Mouse (Mus musculus): ENCODE data around the gene Slc34a1. TPM values are rescaled to one million over a fixed set of nuclear protein-coding genes. Genes with fewer than 3 reads are reported as not detected.

Gene Slc34a1
- under 1 TPM in 1 of 2 experiments, not detected in 1; 0.15 TPM for total RNA-seq (2021)
- long read RNA-seq, experiment 1: 0 reads
- long read RNA-seq, experiment 2, partial matches to known transcripts: 0 of 1 reads
- long read RNA-seq, experiment 2, other reads (novel, unspliced or antisense): 1 of 1 reads

DNA sequence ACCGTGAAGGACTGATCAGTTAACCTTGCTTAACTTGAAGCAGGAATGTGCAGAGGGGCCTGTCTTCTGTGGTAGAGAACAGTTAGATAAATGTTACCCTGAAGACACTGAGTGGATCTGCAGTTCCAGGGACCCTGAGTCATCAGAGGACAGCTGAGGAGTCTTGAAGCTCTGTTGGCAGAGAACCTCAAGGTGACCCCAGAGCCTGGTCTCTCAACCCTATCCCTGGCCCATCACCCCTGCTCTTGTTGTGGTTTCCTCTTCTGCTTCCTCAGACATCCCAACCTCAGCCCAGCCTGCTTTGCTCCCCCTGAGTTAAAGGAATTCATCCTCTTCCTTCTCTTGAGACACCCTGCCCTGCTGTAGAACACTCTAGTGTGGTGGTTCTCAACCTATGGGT, at the start of gene Slc34a1:
Gene Slc34a1, plus strand, starts transcription at position 100 of the 400 bp plus-strand sequence.
- Histone ChIP-seq H3K4me3 (no peak within 1 kb of the TSS), H3K27ac (no peak within 1 kb of the TSS)
- no peak for DNase-seq (ENCODE audit: low spot score in 2 of 2)
- no peak for TF ChIP-seq CTCF (conservative IDR thresholded peaks at IDR 0.05)

DNA sequence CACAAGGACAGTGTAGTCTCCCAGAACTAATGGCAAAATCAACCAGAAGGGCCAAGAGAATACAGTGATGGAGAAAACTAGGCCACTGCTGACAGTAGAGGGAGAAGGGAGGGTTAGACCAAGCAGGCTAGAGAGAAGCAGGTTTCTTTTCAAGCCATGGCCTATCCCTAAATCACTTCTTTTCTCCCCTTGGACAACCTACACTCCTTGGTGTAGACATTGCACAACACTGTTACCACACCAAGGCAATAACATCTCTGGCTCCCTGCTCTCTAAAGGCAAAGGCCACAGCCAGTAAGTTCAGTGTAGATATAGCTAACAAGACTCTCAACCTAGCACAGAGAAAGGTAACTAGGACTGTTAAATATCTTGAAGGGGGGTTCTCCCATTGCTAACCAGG, 36.8 kb upstream of the Slc34a1 start:
- no peak for TF ChIP-seq CTCF (conservative IDR thresholded peaks at IDR 0.05)
- Histone ChIP-seq H3K27ac (no peak overlapping the region), H3K4me3 (peak overlapping the region; percentile 87)
- DNase-seq (ENCODE audit: low spot score in 2 of 2): no peak

DNA sequence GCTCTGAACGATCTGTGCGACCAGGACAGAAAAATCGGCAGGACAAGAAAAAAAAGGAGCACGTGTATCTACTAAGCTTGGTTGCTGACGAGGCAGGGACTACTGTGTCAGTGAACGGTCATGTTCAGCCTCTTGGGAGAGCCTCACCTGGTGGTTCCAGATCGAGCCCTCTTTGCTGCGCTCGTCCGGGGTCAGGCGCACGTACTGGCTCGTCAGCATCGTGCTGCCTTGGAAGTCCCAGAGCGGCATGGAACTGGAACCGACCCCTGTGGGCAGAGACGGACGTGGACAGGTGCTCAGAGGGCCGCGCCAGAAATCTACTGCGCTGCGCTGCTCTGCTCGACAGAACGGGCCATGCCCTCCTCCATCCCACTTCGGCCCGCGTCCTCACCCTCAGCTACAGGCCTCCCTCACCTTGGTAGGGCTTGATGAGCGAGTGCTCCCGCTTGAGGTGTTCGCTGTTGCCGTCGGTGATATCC, 36.0 kb upstream of the Slc34a1 start:
- TF ChIP-seq CTCF (conservative IDR thresholded peaks at IDR 0.05): no peak
- DNase-seq (ENCODE audit: low spot score in 2 of 2): no peak
- Histone ChIP-seq H3K4me3 (peak overlapping the region; percentile 87), H3K27ac (peak overlapping the region; percentile 94)

DNA sequence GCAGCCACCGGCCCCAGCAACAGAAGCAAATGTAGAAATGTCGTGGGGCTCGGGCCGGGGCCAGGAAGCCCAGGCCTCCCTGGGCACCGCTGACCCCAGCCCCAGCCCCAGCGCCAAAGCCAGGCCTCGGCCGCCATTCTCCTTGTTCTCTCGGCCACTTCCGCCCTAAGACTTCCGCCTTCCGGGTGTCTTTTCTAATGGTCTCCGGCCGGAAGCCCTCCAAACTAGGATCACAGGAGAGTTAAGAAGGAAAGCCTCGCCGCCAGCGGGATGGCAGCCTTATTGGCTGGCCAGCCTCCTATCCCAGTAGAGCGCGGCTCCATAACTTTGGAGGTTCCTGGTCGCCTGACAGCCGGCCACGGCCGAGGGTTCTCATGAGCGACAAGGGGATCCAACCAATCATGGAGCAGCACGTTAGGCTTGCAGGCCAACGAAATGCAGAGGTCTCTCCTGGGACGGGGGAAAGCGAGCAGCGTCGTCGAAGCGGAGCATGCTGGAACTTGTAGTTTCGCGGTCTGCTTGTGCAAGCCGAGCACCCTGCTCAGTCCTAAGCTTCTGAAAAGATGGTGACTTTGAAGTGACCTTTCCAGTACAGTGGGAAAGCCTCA, 35.4 kb upstream of the Slc34a1 start, which contains the start of gene Lman2:
Gene Lman2, minus strand, starts transcription at position 331 of the 608 bp plus-strand sequence.
- H3K4me3 ChIP-seq: peak within 1 kb of the TSS; percentile 87
- peak; percentile 95 to 99 for DNase-seq (ENCODE audit: low spot score in 2 of 2)
- TF ChIP-seq CTCF (conservative IDR thresholded peaks at IDR 0.05): no peak
- peak within 1 kb of the TSS; percentile 94 for H3K27ac ChIP-seq

DNA sequence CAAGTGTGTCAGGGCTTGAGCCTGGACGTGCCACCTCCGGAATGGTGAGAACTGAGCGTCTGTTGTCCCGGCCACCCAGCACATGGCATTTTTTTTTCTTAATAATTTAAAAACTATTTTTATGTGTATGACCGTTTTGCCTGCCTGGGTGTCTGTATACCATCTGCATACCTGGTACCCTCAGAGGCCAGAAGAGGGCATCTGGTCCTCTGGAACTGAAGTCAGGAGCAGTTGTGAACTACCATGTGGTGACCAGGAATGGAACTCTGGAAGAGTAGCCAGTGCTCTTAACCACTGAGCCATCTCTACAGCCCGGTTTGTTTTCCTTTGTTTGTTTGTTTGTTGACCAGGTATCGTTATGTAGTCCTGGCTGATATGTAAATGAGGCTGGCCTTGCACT, 29.6 kb upstream of the Slc34a1 start:
- Histone ChIP-seq H3K4me3 (no peak overlapping the region), H3K27ac (no peak overlapping the region; the same call in 1 of the 2 replicates)
- no peak for DNase-seq (ENCODE audit: low spot score in 2 of 2)
- TF ChIP-seq CTCF (conservative IDR thresholded peaks at IDR 0.05): peak; percentile 19; the same call in 1 of the 2 replicates

DNA sequence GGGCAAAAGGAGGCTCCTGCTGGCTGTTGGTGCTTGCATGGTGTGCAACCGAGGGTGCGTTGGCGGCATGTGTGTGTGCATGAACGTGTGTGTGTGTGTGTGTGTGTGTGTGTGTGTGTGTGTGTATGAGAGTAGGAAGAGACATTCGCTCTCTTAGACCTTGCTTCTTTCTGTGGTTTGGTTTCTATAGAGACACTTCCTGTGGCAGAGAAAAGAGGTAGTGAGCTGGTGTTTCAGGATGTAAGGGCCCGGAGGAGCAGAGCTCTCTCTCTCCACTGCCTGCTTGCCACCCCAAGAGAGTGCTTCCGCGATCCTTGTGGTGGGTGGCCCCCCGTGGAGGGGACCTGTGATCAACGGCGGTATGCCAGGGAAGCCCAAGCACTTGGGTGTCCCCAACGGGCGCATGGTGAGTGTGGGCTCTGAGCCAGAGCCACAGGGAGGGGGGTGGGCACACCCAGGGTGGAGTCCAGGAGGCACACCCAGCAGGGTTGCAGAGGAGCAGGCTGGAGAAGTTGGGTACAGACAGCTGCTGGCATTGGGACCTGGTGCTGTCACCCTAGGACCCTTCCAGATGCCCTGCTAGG, 28.4 kb upstream of the Slc34a1 start, which contains the start of gene Rgs14:
Gene Rgs14, plus strand, starts transcription at position 202 of the 584 bp plus-strand sequence.
- no peak for TF ChIP-seq CTCF (conservative IDR thresholded peaks at IDR 0.05)
- peak within 1 kb of the TSS; percentile 88 for H3K27ac ChIP-seq
- peak within 1 kb of the TSS; percentile 63 for H3K4me3 ChIP-seq
- peak in 1 of 2 experiments; percentile 45 for DNase-seq (ENCODE audit: low spot score in 2 of 2)

DNA sequence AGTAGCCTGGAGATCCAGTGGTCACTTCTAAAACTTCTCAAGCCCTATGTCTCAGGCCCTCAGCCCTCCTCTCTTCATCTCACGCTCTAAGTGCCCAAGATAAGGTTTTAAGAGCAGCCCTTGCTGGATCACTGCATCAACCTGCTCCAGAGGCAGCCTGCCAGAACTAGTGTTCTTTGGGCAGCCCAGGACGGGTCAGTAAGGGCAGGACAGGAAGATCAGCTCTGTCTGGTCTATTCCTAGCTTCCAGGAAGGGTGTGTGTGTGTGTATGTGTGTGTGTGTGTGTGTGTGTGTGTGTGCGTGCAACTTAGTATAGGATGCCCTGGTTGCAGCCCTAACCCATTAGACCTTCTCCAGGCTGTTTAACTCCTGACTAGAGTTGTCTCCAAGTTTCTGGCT, 27.8 kb upstream of the Slc34a1 start:
- no peak for DNase-seq (ENCODE audit: low spot score in 2 of 2)
- Histone ChIP-seq H3K4me3 (peak overlapping the region; percentile 63), H3K27ac (peak overlapping the region; percentile 88)
- no peak for TF ChIP-seq CTCF (conservative IDR thresholded peaks at IDR 0.05)

DNA sequence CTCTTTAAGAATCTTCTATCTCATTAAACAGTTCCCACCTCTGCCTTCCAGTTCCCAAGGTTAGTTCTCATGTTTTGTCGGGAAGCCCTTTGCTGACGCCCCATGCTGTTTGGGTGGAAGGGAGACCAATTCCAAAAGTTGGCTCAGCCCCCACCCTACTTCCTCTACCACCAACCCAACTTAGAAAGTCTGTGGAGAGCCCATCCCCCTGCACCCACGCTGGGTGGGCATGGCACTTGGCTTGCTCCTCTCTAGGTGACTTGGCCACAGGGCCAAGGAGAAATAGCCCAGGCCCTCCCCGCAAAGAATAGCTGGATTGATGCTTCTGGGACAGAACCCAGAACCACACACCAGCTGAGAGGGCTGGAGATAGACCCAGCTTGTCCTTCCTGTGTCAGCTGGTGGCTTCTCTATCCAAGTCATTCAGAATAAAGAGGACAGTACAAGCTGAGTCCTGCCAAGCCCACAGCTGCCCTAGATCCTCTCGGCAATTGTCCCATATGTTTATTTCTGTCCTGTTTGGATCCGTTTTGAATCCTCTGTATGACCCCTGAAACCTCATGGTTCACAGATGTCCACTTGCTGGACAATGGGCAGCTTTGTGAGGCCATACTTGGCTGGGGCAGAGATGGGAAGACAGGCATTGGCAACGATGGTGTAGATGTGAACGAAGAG, 26.8 kb upstream of the Slc34a1 start:
- TF ChIP-seq CTCF (conservative IDR thresholded peaks at IDR 0.05): no peak
- peak in 1 of 2 experiments; percentile 50 for DNase-seq (ENCODE audit: low spot score in 2 of 2)
- Histone ChIP-seq H3K4me3 (peak overlapping the region; percentile 63), H3K27ac (peak overlapping the region; percentile 82)

DNA sequence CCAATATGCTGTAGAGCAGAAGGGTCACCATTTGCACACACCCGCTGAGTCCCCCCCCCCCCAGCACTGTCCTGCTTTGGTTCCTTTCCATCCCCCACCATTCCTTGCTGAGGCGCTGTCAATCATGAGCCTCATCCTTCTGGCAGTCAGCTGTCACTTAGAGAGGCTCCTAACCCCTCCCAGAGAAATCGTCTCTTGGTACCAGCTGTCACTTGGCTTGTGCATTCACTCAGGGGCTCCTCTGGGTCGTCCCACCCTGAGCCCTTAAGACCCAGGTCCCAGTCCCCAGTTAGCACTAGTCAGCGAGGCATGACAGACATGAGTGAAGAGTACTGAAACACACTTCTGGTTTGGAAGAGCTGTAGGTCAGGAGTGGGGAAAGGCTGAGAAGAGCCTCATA, 26.2 kb upstream of the Slc34a1 start:
- no peak for TF ChIP-seq CTCF (conservative IDR thresholded peaks at IDR 0.05)
- peak in 1 of 2 experiments; percentile 52 for DNase-seq (ENCODE audit: low spot score in 2 of 2)
- Histone ChIP-seq H3K4me3 (peak overlapping the region; percentile 63; the same call in 1 of the 2 replicates), H3K27ac (peak overlapping the region; percentile 82)

DNA sequence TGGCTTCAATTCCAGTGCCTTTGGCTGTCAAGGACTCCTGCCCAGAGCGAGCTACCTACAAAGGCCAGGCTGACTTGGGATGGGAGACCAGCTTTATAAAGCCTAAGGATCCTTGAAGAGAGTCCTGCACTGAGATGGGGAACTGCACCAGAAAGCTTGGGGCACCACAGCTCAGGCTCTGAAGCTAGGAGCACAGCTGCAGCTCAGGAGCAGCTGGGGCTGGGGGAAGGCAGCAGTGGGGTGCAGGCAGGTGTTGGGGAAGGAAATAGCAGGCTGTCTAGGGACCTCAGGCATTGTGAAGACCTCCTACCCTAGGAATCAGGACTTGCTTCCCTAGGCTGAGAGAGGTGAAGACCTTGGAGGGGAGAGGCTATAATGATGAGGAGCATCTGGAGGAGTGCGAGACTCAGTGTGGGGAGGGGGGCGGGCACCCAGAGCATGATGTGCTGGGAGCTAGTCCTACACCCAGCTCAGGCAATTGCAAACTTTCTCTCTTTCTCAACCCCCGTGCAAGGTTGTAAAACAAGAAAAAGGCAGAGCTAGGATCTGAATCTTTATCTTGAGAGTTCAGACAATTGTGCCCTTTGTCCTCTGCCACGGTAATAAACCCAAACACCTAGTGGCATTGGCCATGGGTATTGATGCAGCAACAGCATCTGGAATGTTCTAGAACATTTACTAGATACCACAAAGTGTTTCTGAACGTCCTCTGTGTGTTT, 23.6 kb upstream of the Slc34a1 start:
- TF ChIP-seq CTCF (conservative IDR thresholded peaks at IDR 0.05): no peak
- no peak overlapping the region for H3K4me3 ChIP-seq
- no peak for DNase-seq (ENCODE audit: low spot score in 2 of 2)
- H3K27ac ChIP-seq: no peak overlapping the region

DNA sequence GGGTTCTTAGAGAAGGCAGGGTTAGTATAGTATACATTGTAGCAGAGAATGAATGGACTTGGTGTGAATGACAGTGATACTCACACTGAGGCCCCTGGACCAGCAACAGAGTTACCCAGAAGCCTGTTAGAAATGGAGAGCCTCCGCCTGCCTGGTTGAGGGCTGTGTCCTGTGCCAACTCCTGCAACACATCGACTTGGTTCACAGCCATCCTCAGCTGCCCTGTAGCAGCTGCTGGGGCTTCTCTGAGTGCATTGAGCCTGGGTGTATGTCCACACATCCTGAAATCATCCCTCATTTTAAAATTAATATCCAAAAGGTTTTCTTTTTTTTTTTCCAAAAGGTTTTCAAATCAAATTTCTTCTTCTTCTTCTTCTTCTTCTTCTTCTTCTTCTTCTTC, 22.1 kb upstream of the Slc34a1 start:
- no peak for TF ChIP-seq CTCF (conservative IDR thresholded peaks at IDR 0.05)
- Histone ChIP-seq H3K27ac (no peak overlapping the region), H3K4me3 (no peak overlapping the region)
- DNase-seq (ENCODE audit: low spot score in 2 of 2): no peak

DNA sequence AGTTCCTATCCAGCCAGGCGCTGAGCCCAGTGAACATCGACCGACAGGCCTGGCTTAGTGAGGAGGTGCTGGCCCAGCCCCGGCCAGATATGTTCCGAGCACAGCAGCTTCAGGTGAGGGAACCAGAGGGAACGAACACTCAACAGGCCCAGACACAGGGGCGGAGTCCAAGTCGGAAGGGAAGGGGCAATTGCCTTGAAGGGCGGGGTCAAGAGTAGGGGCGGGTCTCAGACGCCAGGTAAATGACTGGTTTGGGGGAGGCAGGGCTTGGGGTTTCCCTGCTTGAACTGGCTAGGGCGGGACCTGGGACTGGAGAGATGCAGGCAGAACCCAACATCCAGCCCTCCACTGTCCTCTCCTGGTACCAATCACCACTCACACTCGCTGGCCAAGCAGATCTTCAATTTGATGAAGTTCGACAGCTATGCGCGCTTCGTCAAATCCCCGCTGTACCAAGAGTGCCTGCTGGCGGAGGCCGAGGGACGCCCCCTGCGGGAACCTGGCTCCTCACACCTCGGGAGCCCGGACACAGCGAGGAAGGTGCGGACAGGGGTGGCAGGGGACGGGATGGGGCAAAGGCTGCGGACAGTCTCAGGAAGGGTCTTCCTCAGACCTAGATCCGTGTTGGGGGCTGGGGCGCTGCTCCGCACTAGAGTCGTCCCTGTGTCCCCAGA, 18.9 kb upstream of the Slc34a1 start:
- DNase-seq (ENCODE audit: low spot score in 2 of 2): no peak
- H3K4me3 ChIP-seq: no peak overlapping the region
- TF ChIP-seq CTCF (conservative IDR thresholded peaks at IDR 0.05): 0 out of 2 replicates have a peak, but pooled peaks have one; percentile 8
- no peak overlapping the region for H3K27ac ChIP-seq
